Comparison of ENCODE assay signal across 28 mouse cellular contexts in the genomic region with DNA sequence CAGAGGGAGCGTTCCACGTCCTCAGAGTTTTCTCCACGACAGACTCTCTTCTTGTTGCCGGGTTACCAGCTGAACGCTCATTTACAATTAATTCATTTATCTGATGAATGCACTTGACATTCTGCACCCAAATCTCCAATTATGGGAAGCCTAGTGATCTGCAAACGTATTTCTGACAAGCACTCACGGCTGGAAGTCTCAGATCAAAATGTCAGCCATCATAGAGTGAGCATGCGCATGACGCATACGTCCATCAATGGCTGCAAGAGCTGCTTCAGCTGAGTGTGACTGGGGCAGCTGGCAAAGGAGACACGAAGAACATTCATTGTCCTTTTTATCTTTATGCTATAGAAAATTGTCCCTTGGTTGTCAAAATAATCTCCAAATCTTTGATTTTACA.
DNase-seq lines count a peak whose midpoint lies in the region; ATAC-seq and TF ChIP-seq lines count a peak whose summit lies in the region.
"Had no signal": no experiment of that assay in that cellular context is flagged by ENCODE, and none has a peak within 500 bp of the region (broad histone marks: within the 10 kb centered on the region; RNA-seq: fewer than 3 reads in every experiment).

No protein-coding gene starts in this region.

- H3K9me3 ChIP-seq in forebrain, embryonic 12.5 days: no peaks in the 10 kb centered on the region
- H3K9me3 ChIP-seq in forebrain, postnatal 0 days (ENCODE audit: low read length): no peaks in the 10 kb centered on the region
- H3K9me3 ChIP-seq in hindbrain, embryonic 13.5 days: no peaks in the 10 kb centered on the region
- H3K9me3 ChIP-seq in hindbrain, embryonic 16.5 days (ENCODE audit: control insufficient read depth, low read length): no peaks in the 10 kb centered on the region
- no peaks in the 10 kb centered on the region for H3K9me3 ChIP-seq in midbrain, embryonic 14.5 days (ENCODE audit: control insufficient read depth, low read length)
- H3K9me3 ChIP-seq in heart, embryonic 10.5 days: no peaks in the 10 kb centered on the region
- H3K9me3 ChIP-seq: heart, embryonic 13.5 days; limb, embryonic 12.5 days; liver, embryonic 15.5 days; neural tube, embryonic 13.5 days had no signal

- no peak overlapping the region for H3K27ac ChIP-seq in forebrain, embryonic 12.5 days
- H3K27ac ChIP-seq in forebrain, postnatal 0 days (ENCODE audit: low read depth, low read length): no peak overlapping the region
- peak overlapping the region; percentile 64; the same call in 1 of the 2 replicates for H3K27ac ChIP-seq in hindbrain, embryonic 13.5 days
- no peak overlapping the region for H3K27ac ChIP-seq in hindbrain, embryonic 16.5 days (ENCODE audit: low read depth, low read length)
- peak overlapping the region; percentile 14; the same call in 1 of the 2 replicates for H3K27ac ChIP-seq in midbrain, embryonic 14.5 days (replicated peaks; ENCODE audit: low read depth, low read length)
- H3K27ac ChIP-seq in heart, embryonic 10.5 days: no peak overlapping the region
- H3K27ac ChIP-seq: gastrocnemius, adult 2 months; heart, embryonic 13.5 days; layer of hippocampus, adult 2 months; left cerebral cortex, adult 2 months; limb, embryonic 12.5 days; liver, embryonic 15.5 days; neural tube, embryonic 13.5 days had no signal

- H3K9ac ChIP-seq in forebrain, embryonic 12.5 days: no peak overlapping the region
- no peak overlapping the region for H3K9ac ChIP-seq in forebrain, postnatal 0 days
- no peak overlapping the region for H3K9ac ChIP-seq in hindbrain, embryonic 13.5 days
- no peak overlapping the region for H3K9ac ChIP-seq in hindbrain, embryonic 16.5 days (ENCODE audit: low read depth, low read length)
- H3K9ac ChIP-seq in midbrain, embryonic 14.5 days (replicated peaks; ENCODE audit: low read length): no peak overlapping the region
- H3K9ac ChIP-seq: heart, embryonic 13.5 days; limb, embryonic 12.5 days; liver, embryonic 15.5 days; lung, embryonic 14.5 days; neural tube, embryonic 13.5 days had no signal

- no peaks in the 10 kb centered on the region for H3K36me3 ChIP-seq in forebrain, embryonic 12.5 days (replicated peaks)
- H3K36me3 ChIP-seq in forebrain, postnatal 0 days (ENCODE audit: insufficient read depth): no peaks in the 10 kb centered on the region
- H3K36me3 ChIP-seq in hindbrain, embryonic 13.5 days: no peaks in the 10 kb centered on the region
- H3K36me3 ChIP-seq in hindbrain, embryonic 16.5 days (ENCODE audit: control insufficient read depth, insufficient read depth, low read length): no peaks in the 10 kb centered on the region
- no peaks in the 10 kb centered on the region for H3K36me3 ChIP-seq in midbrain, embryonic 14.5 days (ENCODE audit: control insufficient read depth, insufficient read depth, low read length)
- H3K36me3 ChIP-seq in heart, embryonic 10.5 days: no peaks in the 10 kb centered on the region
- H3K36me3 ChIP-seq: G1E; heart, embryonic 13.5 days; limb, embryonic 12.5 days; liver, embryonic 15.5 days; neural tube, embryonic 13.5 days had no signal

- TF ChIP-seq CTCF in forebrain, postnatal 0 days (IDR thresholded peaks at IDR 0.05; ENCODE audit: low read depth): no peak

- peak overlapping the region; percentile 8; the same call in 1 of the 2 replicates for H3K4me2 ChIP-seq in forebrain, embryonic 12.5 days
- H3K4me2 ChIP-seq in forebrain, postnatal 0 days (ENCODE audit: low read depth): no peak overlapping the region
- H3K4me2 ChIP-seq in hindbrain, embryonic 13.5 days: no peak overlapping the region
- H3K4me2 ChIP-seq in hindbrain, embryonic 16.5 days (ENCODE audit: low read length): no peak overlapping the region
- peak overlapping the region; percentile 29 for H3K4me2 ChIP-seq in midbrain, embryonic 14.5 days (ENCODE audit: low read length)
- H3K4me2 ChIP-seq: heart, embryonic 13.5 days; limb, embryonic 12.5 days; liver, embryonic 15.5 days; lung, embryonic 14.5 days; neural tube, embryonic 13.5 days had no signal

- no peak overlapping the region for H3K4me3 ChIP-seq in forebrain, embryonic 12.5 days (replicated peaks)
- no peak overlapping the region for H3K4me3 ChIP-seq in forebrain, postnatal 0 days (ENCODE audit: low read depth, low read length)
- no peak overlapping the region for H3K4me3 ChIP-seq in hindbrain, embryonic 13.5 days
- no peak overlapping the region for H3K4me3 ChIP-seq in hindbrain, embryonic 16.5 days (ENCODE audit: low read length)
- no peak overlapping the region for H3K4me3 ChIP-seq in midbrain, embryonic 14.5 days (replicated peaks; ENCODE audit: low read depth, low read length)
- H3K4me3 ChIP-seq in heart, embryonic 10.5 days: no peak overlapping the region
- H3K4me3 ChIP-seq: gastrocnemius, adult 2 months; heart, embryonic 13.5 days; layer of hippocampus, adult 2 months; left cerebral cortex, adult 2 months; limb, embryonic 12.5 days; liver, embryonic 15.5 days; neural tube, embryonic 13.5 days had no signal

- ATAC-seq in forebrain, embryonic 12.5 days (ENCODE audit: low FRiP score): peak; percentile 55; the same call in 1 of the 2 replicates
- no peak; the same call in 1 of the 2 replicates for ATAC-seq in forebrain, postnatal 0 days
- 0 out of 2 replicates have a peak, but pooled peaks have one; percentile 39 for ATAC-seq in hindbrain, embryonic 13.5 days (ENCODE audit: low FRiP score)
- ATAC-seq in hindbrain, embryonic 16.5 days: no peak; the same call in 1 of the 2 replicates
- ATAC-seq in midbrain, embryonic 14.5 days (ENCODE audit: low FRiP score, low TSS enrichment): no peak; the same call in 1 of the 2 replicates

- H3K4me1 ChIP-seq in forebrain, embryonic 12.5 days: peaks cover 4% of the 10 kb centered on the region; the same call in 1 of the 2 replicates
- no peaks in the 10 kb centered on the region for H3K4me1 ChIP-seq in forebrain, postnatal 0 days (ENCODE audit: insufficient read depth)
- peaks cover 10% of the 10 kb centered on the region for H3K4me1 ChIP-seq in hindbrain, embryonic 13.5 days (replicated peaks)
- no peaks in the 10 kb centered on the region for H3K4me1 ChIP-seq in hindbrain, embryonic 16.5 days (ENCODE audit: control insufficient read depth, insufficient read depth, low read depth, low read length)
- peaks cover 7% of the 10 kb centered on the region for H3K4me1 ChIP-seq in midbrain, embryonic 14.5 days (ENCODE audit: control insufficient read depth, insufficient read depth, low read length)
- H3K4me1 ChIP-seq in heart, embryonic 10.5 days: no peaks in the 10 kb centered on the region
- H3K4me1 ChIP-seq: heart, embryonic 13.5 days; limb, embryonic 12.5 days; liver, embryonic 15.5 days had no signal

- no peaks in the 10 kb centered on the region for H3K27me3 ChIP-seq in forebrain, embryonic 12.5 days
- no peaks in the 10 kb centered on the region for H3K27me3 ChIP-seq in forebrain, postnatal 0 days (ENCODE audit: insufficient read depth, low read length)
- no peaks in the 10 kb centered on the region for H3K27me3 ChIP-seq in hindbrain, embryonic 13.5 days
- no peaks in the 10 kb centered on the region for H3K27me3 ChIP-seq in hindbrain, embryonic 16.5 days (replicated peaks; ENCODE audit: control insufficient read depth, insufficient read depth, low read length)
- H3K27me3 ChIP-seq in midbrain, embryonic 14.5 days (ENCODE audit: control insufficient read depth, insufficient read depth, low read length): no peaks in the 10 kb centered on the region
- H3K27me3 ChIP-seq in heart, embryonic 10.5 days (ENCODE audit: insufficient read depth, poor library complexity, severe bottlenecking): no peaks in the 10 kb centered on the region
- H3K27me3 ChIP-seq: heart, embryonic 13.5 days; limb, embryonic 12.5 days; liver, embryonic 15.5 days; neural tube, embryonic 13.5 days had no signal

- DNase-seq in forebrain, postnatal 0 days: no peak
- DNase-seq in midbrain, embryonic 14.5 days: peak; percentile 60
- DNase-seq in retina, postnatal 1 day: peak; percentile 58
- no peak for DNase-seq in heart, embryonic 10.5 days (ENCODE audit: low spot score)
- DNase-seq in embryo, embryonic 10.5 days (ENCODE audit: low spot score): no peak
- DNase-seq: adrenal gland, adult 8-10 months; cerebellum, adult 8-10 months; cerebellum, postnatal 25 days; gastrocnemius, adult 2 months; gastrocnemius, postnatal 36 days; heart, adult 18-20 months; heart, postnatal 10 days; kidney, adult 18-20 months; kidney, postnatal 36 days; lung, embryonic 14.5 days; lung, postnatal 14 days; right cerebral cortex, postnatal 25 days; thymus, postnatal 25 days had no signal

- WGBS in forebrain, embryonic 12.5 days: 36% methylated on average over 11 of the region's 11 CpGs
- WGBS in forebrain, postnatal 0 days: 21% methylated on average over 11 of the region's 11 CpGs
- WGBS in hindbrain, embryonic 13.5 days: 43% methylated on average over 11 of the region's 11 CpGs
- WGBS in hindbrain, embryonic 16.5 days: 35% methylated on average over 11 of the region's 11 CpGs
- 31% methylated on average over 11 of the region's 11 CpGs for whole genome bisulfite sequencing in midbrain, embryonic 14.5 days
- 88% methylated on average over 11 of the region's 11 CpGs for WGBS in heart, embryonic 10.5 days

Comparison
In these comparisons a context has a peak if more than half of its experiments do, and no peak if none do; other contexts are left out.
1. ATAC-seq: peak in forebrain, embryonic 12.5 days (single experiment) and hindbrain, embryonic 13.5 days (single experiment); none in forebrain, postnatal 0 days (single experiment), hindbrain, embryonic 16.5 days (single experiment) and midbrain, embryonic 14.5 days (single experiment).
2. H3K27ac ChIP-seq: peak in hindbrain, embryonic 13.5 days (single experiment) and midbrain, embryonic 14.5 days (single experiment); none in forebrain, embryonic 12.5 days (single experiment), forebrain, postnatal 0 days (single experiment), hindbrain, embryonic 16.5 days (single experiment) and heart, embryonic 10.5 days (single experiment).
3. H3K4me2 ChIP-seq: peak in forebrain, embryonic 12.5 days (single experiment) and midbrain, embryonic 14.5 days (single experiment); none in forebrain, postnatal 0 days (single experiment), hindbrain, embryonic 13.5 days (single experiment) and hindbrain, embryonic 16.5 days (single experiment).
4. DNase-seq: peak in midbrain, embryonic 14.5 days (single experiment) and retina, postnatal 1 day (single experiment); none in forebrain, postnatal 0 days (single experiment), heart, embryonic 10.5 days (single experiment) and embryo, embryonic 10.5 days (single experiment).